Mouse (Mus musculus): ENCODE results near the gene Exoc6b.
A peak's percentile ranks its signal among the peaks of the same experiment; 100 is the strongest.
"Not testable (repeated sequence)": the region's sequence is repeated elsewhere in the genome, so short reads cannot be mapped to it uniquely, and the experiment has no call there.

Exoc6b gene

GRCm38 (mm10) chr6:84617051-84617450, 452.3 kb downstream of the Exoc6b start:
- no peak for DNase-seq

- no peak for DNase-seq
Measured at GRCm38 (mm10) chr6:84616586-84616985, 452.7 kb downstream of the Exoc6b start.

GRCm38 (mm10) chr6:84613561-84613960, 455.8 kb downstream of the Exoc6b start:
- no peak for DNase-seq

- no peak for DNase-seq
Measured at GRCm38 (mm10) chr6:84601136-84601889, 468.0 kb downstream of the Exoc6b start.

GRCm38 (mm10) chr6:84599296-84599695, 470.0 kb downstream of the Exoc6b start:
- not testable (repeated sequence) for DNase-seq

GRCm38 (mm10) chr6:84598725-84599124, 470.6 kb downstream of the Exoc6b start:
- no peak for DNase-seq

GRCm38 (mm10) chr6:84594626-84595025, 474.7 kb downstream of the Exoc6b start:
- DNase-seq, result no peak

- no peak for DNase-seq
Measured at GRCm38 (mm10) chr6:84593693-84594092, 475.6 kb downstream of the Exoc6b start, which contains the start of gene Cyp26b1. Gene Cyp26b1 (minus strand): TSS chr6:84593908.

- DNase-seq, result no peak
Measured at GRCm38 (mm10) chr6:84590961-84591745, 478.2 kb downstream of the Exoc6b start.

- DNase-seq, result peak; percentile 93
Measured at GRCm38 (mm10) chr6:84589742-84590686, 479.3 kb downstream of the Exoc6b start.

GRCm38 (mm10) chr6:84588895-84589652, 480.2 kb downstream of the Exoc6b start:
- DNase-seq, result peak; percentile 72

GRCm38 (mm10) chr6:84588221-84588894, 481.0 kb downstream of the Exoc6b start:
- DNase-seq, result peak; percentile 32

GRCm38 (mm10) chr6:84587471-84588101, 481.7 kb downstream of the Exoc6b start:
- peak; percentile 75 for DNase-seq

- no peak for DNase-seq
Measured at GRCm38 (mm10) chr6:84586551-84587200, 482.6 kb downstream of the Exoc6b start.

- peak; percentile 38 for DNase-seq
Measured at GRCm38 (mm10) chr6:84585686-84586300, 483.5 kb downstream of the Exoc6b start.

GRCm38 (mm10) chr6:84584783-84585685, 484.3 kb downstream of the Exoc6b start:
- DNase-seq, result peak; percentile 61

- peak; percentile 24 for DNase-seq
Measured at GRCm38 (mm10) chr6:84583841-84584782, 485.2 kb downstream of the Exoc6b start.

GRCm38 (mm10) chr6:84583371-84583770, 485.9 kb downstream of the Exoc6b start:
- peak; percentile 89 for DNase-seq

All from lung, postnatal 10 days (tissue).